Mouse (Mus musculus) spleen, adult 2 months (tissue): ENCODE results near the gene Glce. TPM values are rescaled to one million over a fixed set of nuclear protein-coding genes. Genes with fewer than 3 reads are reported as not detected.

Experiments used
- DNase-seq, 2 experiments: peaks; one replicate each; pipeline versions ENCODE4 v3.0.0 to v3.0.0-alpha.2; 2012 to 2021; ENCODE audit warnings: low spot score in 2 of 2, low read depth in 1 of 2
- H3K27ac ChIP-seq: fragments of 200-500 bp; 2 replicates; pipeline ENCODE4 v1.5.1; 2012; ENCODE audit warnings: low read length, inconsistent platforms; ENCODE audit not compliant: insufficient read depth
- H3K27me3 ChIP-seq: fragments of 200-500 bp; 2 replicates; pipeline ENCODE4 v1.6.1; 2012; ENCODE audit warnings: mild to moderate bottlenecking, moderate library complexity, low read length, inconsistent platforms; ENCODE audit not compliant: control insufficient read depth, insufficient read depth
- H3K36me3 ChIP-seq: fragments of 200-500 bp; 2 replicates; pipeline ENCODE4 v1.6.1; 2012; ENCODE audit warnings: mild to moderate bottlenecking, low read length, inconsistent platforms; ENCODE audit not compliant: control insufficient read depth, insufficient read depth
- H3K4me1 ChIP-seq: fragments of 200-500 bp; 2 replicates; pipeline ENCODE4 v1.6.1; 2011; ENCODE audit warnings: inconsistent platforms; ENCODE audit not compliant: control insufficient read depth, insufficient read depth, insufficient read length
- H3K4me3 ChIP-seq: fragments of 200-500 bp; 2 replicates; pipeline ENCODE4 v1.5.1; 2011; ENCODE audit warnings: mild to moderate bottlenecking, inconsistent platforms; ENCODE audit not compliant: insufficient read depth, insufficient read length; ENCODE audit errors: extremely low read depth
- CTCF ChIP-seq: fragments of 200-500 bp; IDR thresholded peaks from 2 replicates; pipeline ENCODE4 v1.5.1; 2011; ENCODE audit warnings: mild to moderate bottlenecking, inconsistent platforms; ENCODE audit not compliant: insufficient read depth, insufficient read length, insufficient replicate concordance; ENCODE audit errors: extremely low read depth
- POLR2A ChIP-seq: fragments of 200-500 bp; IDR thresholded peaks from 2 replicates; pipeline ENCODE4 v1.6.1; 2011; ENCODE audit warnings: low read depth, low read length, inconsistent platforms
- WGBS: fragments of 180-500 bp; shearing (Covaris S2); methylation state at CpG from one replicate; pipeline ENCODE4 v1.1.7; 2018; 5-methylcytosine and 5-hydroxymethylcytosine counted together
- polyA plus RNA-seq: library from polyadenylated mRNA; depleted of rRNA; stranded (reverse); fragments of >200 nt; gene quantifications from 2 replicates; pipeline ENCODE4 v1.2.3, GENCODE M21; 2012

Glce gene
- polyA plus RNA-seq, 1 experiment = 1.4 TPM

DNA sequence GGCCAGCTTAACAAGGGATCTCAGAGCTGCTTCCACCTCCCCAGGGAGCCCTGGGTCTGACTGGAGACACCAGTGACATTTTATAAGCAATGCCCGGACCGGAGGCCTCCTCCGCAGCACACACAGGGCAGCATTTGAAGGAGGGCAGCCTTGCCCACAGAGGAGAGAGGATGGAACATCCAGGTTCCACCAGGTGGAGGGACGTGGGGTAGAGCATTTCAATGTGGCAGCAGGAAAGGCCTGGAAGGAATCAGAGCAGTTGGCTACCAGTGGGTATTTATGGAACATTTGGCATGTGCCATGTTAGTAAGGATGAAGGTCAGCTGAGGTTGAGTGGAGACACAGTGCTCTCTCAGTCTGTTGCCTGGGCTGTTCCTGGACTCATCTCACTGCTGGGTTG, 36.3 kb upstream of the Glce start:
- no peak for DNase-seq
- Histone ChIP-seq H3K4me3 (no peak overlapping the region), H3K27ac (no peak overlapping the region), H3K36me3 (no peaks in the 10 kb centered on the region), H3K4me1 (no peaks in the 10 kb centered on the region), H3K27me3 (no peaks in the 10 kb centered on the region)
- WGBS = 92% methylated on average over 4 of the region's 4 CpGs
- no peak for TF ChIP-seq CTCF
- TF ChIP-seq POLR2A = no peak

DNA sequence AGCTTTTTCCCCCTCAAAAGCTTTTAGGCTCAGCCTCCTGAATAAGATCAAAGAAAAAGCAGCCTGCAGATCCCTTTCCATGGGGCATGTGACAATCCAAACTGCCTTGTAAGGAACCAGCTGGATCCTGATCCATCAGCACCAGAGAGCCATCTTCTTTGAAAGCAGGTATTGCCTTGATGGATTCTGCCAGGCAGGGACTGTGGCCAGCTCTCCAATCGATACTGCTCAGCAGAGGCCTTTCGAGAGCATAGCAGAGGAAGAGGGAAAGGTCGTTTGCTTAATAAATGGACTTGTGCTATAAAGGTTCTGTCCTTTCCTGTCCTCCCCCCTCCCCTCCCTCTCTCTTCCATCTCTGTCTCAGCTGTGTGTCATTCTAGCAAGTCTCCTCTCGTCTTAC, 33.4 kb upstream of the Glce start:
- Histone ChIP-seq H3K27me3 (no peaks in the 10 kb centered on the region), H3K27ac (no peak overlapping the region), H3K36me3 (no peaks in the 10 kb centered on the region), H3K4me1 (no peaks in the 10 kb centered on the region), H3K4me3 (no peak overlapping the region)
- TF ChIP-seq CTCF = no peak
- no peak for TF ChIP-seq POLR2A
- WGBS = 58% methylated on average over 4 of the region's 4 CpGs
- DNase-seq = no peak

DNA sequence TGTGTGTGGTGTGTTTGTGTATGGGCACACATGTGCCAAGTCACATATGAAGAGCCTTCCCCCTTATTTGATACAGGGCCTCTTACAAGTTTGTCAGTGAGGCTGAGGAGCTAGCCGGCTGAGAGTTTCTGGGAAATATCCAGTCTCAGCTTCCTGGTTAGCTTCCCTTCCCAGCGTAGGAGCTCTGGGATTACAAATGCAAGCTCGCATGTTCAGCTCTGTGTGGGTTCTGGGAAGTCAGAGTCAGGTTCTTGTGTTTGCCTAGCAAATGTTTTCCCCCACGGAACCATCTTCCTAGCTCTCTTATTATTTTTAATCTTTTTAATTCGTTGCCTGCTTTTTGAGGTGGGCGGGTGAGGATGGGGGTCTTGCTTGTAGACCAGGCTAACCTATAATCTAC, 32.9 kb upstream of the Glce start:
- no peak for DNase-seq
- H3K4me1 ChIP-seq = no peaks in the 10 kb centered on the region
- TF ChIP-seq POLR2A = no peak
- no peak for TF ChIP-seq CTCF
- H3K27ac ChIP-seq = no peak overlapping the region
- WGBS = 92% methylated on average over 6 of the region's 6 CpGs
- no peaks in the 10 kb centered on the region for H3K36me3 ChIP-seq
- H3K4me3 ChIP-seq = no peak overlapping the region
- no peaks in the 10 kb centered on the region for H3K27me3 ChIP-seq

DNA sequence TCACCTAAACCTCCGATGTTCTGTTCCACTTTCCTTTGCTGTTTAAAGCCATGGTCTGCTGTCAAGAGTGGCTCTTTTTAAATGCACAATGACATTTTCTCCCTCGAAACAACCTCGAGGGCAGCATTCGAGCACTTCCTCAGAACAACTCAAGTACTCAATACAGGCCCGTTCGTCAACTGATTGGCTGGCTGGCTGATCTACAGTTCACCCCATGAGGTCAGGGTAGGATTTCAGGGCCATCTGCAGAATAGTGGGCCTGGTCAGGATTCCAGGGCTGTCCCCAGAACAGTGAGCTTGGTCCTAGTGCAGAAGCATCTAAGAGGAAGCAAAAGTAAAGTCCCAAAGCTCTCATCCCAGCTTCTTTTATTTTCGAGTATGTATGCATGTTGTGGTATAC, 32.5 kb upstream of the Glce start:
- TF ChIP-seq CTCF = no peak
- WGBS = 75% methylated on average over 7 of the region's 7 CpGs

DNA sequence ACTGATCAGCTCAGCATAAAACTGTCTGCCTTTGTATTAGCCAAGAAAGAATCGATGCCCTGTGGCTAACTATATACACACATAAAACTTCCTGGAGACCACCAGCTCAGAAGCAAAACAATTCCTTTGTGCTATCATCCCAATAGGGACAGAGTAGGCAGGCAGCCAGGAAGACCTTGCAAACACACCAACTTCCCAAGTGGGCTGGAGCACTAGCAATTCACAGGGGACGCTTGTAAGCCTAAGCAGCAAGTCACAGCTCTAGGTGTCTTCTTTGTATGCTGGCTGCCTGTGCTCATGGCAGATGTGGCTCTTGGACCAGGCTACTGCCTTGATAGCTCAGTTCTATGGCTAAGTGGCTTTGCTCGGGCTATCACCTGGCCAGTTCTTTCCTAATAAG, 32.1 kb upstream of the Glce start:
- no peak for TF ChIP-seq CTCF
- no peak for TF ChIP-seq POLR2A
- H3K4me1 ChIP-seq = no peaks in the 10 kb centered on the region
- H3K36me3 ChIP-seq = no peaks in the 10 kb centered on the region
- H3K4me3 ChIP-seq = no peak overlapping the region
- H3K27ac ChIP-seq = no peak overlapping the region
- no peaks in the 10 kb centered on the region for H3K27me3 ChIP-seq
- no peak for DNase-seq
- WGBS = 83% methylated on average over 3 of the region's 3 CpGs

More for the DNA sequence above, 32.5 kb upstream of the Glce start:
- Histone ChIP-seq H3K27ac (no peak overlapping the region), H3K4me3 (no peak overlapping the region), H3K4me1 (no peaks in the 10 kb centered on the region), H3K36me3 (no peaks in the 10 kb centered on the region), H3K27me3 (no peaks in the 10 kb centered on the region)
- DNase-seq = no peak

DNA sequence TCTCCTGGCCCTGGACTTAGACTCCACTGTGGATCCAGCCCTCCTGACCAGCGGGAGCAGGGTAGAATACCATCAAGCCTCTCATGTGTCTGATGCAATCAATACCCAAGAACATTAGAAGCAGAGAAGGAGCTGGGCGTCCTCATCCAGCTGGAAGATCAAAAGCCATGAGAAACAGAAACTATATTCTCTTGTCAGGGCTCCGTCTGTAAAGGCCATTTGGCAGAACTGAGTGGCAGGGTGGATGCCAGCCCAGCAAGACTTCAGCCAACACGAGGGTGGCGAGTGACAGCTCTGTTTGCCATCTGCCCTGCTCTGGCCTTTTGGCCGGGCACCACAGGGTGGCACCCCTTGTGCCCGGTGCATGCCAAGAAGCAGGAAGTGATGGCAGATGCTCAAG, 30.8 kb upstream of the Glce start:
- no peak for DNase-seq
- 78% methylated on average over 7 of the region's 7 CpGs for WGBS
- no peak overlapping the region for H3K4me3 ChIP-seq
- no peak for TF ChIP-seq CTCF
- TF ChIP-seq POLR2A = no peak
- no peaks in the 10 kb centered on the region for H3K4me1 ChIP-seq
- H3K27me3 ChIP-seq = no peaks in the 10 kb centered on the region
- H3K27ac ChIP-seq = no peak overlapping the region
- H3K36me3 ChIP-seq = no peaks in the 10 kb centered on the region

- Histone ChIP-seq H3K4me3 (no peak overlapping the region), H3K27ac (no peak overlapping the region), H3K27me3 (no peaks in the 10 kb centered on the region), H3K36me3 (no peaks in the 10 kb centered on the region), H3K4me1 (no peaks in the 10 kb centered on the region)
- DNase-seq = no peak
- WGBS = 88% methylated on average over 2 of the region's 2 CpGs
- TF ChIP-seq POLR2A (no peak), CTCF (no peak)
Measured at GRCm38 (mm10) chr9:62152506-62152905, 30.1 kb upstream of the Glce start.
